Mouse (Mus musculus): ENCODE data around the gene Gpank1. TPM values are rescaled to one million over a fixed set of nuclear protein-coding genes. Genes with fewer than 3 reads are reported as not detected.

Gpank1 gene
- polyA plus RNA-seq, 1 experiment from 2014 or later, result 19.4 TPM

DNA sequence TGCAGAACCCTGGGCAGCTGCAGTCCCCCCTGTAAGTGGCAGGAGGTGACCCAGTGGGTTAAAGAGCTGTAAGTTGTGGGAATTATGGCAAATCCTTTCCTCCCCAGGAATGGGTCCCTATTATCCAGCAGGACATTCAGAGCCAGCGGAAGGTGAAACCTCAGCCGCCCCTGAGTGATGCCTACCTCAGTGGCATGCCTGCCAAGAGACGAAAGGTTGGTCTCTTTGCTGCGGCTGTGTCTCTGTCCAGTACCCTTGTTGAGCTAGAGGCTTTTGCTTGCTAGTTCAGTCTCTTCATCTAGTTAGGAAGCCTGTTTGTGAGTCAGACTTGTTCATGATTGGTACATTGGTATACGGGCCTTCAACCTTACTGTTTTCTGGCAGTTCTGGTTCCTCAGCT, 24.9 kb downstream of the Gpank1 start:
- no peaks in the 10 kb centered on the region for H3K9me3 ChIP-seq (ENCODE audit: control insufficient read depth, low read length)
- ATAC-seq (ENCODE audit: low FRiP score, low TSS enrichment), result no peak
- no peak overlapping the region for H3K27ac ChIP-seq (ENCODE audit: low read depth, low read length)
- H3K4me3 ChIP-seq (ENCODE audit: low read length), result no peak overlapping the region
- no peaks in the 10 kb centered on the region for H3K4me1 ChIP-seq (ENCODE audit: control insufficient read depth, insufficient read depth, low read length)
- H3K4me2 ChIP-seq (replicated peaks; ENCODE audit: low read depth, low read length), result no peak overlapping the region
- H3K27me3 ChIP-seq (ENCODE audit: control insufficient read depth, insufficient read depth, low read length), result no peaks in the 10 kb centered on the region
- peaks cover 98% of the 10 kb centered on the region for H3K36me3 ChIP-seq (ENCODE audit: control insufficient read depth, insufficient read depth, low read length)
- H3K9ac ChIP-seq (ENCODE audit: low read depth, low read length), result no peak overlapping the region
- 87% methylated on average over 5 of the region's 5 CpGs for WGBS

DNA sequence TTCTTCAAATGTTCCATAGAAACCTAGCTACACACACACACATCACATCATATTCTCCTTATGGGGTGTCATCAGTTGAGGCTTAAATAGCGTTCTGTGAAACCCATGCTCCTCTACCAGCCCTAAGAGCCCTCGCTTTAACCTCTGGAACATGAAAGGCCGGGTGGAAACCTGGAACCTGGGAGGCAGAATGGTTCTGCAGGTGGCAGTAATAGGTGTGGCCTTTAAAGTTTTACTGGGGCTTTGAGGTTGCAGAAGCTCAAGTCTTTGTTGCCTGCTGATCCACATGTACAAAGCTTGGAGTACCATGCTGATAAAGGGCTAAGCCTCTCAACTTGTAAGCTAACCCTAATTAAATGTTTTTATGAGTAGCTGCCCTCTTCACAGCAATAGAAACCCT, 26.1 kb downstream of the Gpank1 start:
- Histone ChIP-seq H3K36me3 (ENCODE audit: control insufficient read depth, insufficient read depth, low read length) (peaks cover 98% of the 10 kb centered on the region), H3K4me3 (ENCODE audit: low read length) (no peak overlapping the region), H3K9me3 (ENCODE audit: control insufficient read depth, low read length) (no peaks in the 10 kb centered on the region), H3K4me1 (ENCODE audit: control insufficient read depth, insufficient read depth, low read length) (no peaks in the 10 kb centered on the region), H3K27me3 (ENCODE audit: control insufficient read depth, insufficient read depth, low read length) (no peaks in the 10 kb centered on the region), H3K27ac (ENCODE audit: low read depth, low read length) (no peak overlapping the region), H3K9ac (ENCODE audit: low read depth, low read length) (no peak overlapping the region), H3K4me2 (replicated peaks; ENCODE audit: low read depth, low read length) (no peak overlapping the region)
- 60% methylated on average over 3 of the region's 3 CpGs for WGBS
- no peak for ATAC-seq (ENCODE audit: low FRiP score, low TSS enrichment)

DNA sequence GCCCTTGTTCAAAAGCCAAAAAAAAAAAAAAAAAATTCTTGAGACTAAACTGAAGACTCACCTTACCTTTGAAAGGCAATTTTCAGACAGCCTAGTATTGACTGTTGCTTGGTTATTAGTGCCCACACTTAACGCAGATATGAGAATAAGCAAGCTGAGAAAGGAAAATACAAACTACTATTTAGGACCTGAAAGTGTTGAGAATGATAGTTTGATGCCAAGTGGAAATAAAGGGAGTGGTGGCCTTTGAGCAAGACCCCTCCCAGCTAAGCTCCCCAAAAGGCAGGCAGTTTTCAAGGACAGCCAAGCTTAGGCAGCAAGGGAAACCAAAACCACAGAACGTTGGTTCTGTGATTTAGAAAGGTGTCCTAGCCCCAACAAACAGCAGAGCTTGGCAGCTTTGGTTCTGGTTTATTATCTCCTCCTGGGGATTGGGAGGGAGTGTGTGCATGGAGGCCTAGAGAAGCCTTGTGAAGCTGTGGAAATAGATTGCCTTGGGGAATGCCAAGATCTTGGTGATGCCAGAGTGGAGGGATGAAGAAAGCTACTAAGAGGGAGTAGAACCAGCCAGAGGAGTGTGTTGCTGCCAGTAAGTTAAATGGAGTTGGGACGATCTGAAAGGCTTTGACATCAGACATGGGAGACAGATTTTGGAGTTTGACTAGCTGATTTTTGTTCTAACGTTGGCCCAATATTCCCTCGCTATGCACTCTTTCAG, 26.8 kb downstream of the Gpank1 start:
- no peak overlapping the region for H3K4me3 ChIP-seq (ENCODE audit: low read length)
- 67% methylated on average over 5 of the region's 5 CpGs for WGBS
- no peak overlapping the region for H3K4me2 ChIP-seq (replicated peaks; ENCODE audit: low read depth, low read length)
- H3K27ac ChIP-seq (ENCODE audit: low read depth, low read length), result no peak overlapping the region
- no peak overlapping the region for H3K9ac ChIP-seq (ENCODE audit: low read depth, low read length)
- H3K9me3 ChIP-seq (ENCODE audit: control insufficient read depth, low read length), result no peaks in the 10 kb centered on the region
- H3K36me3 ChIP-seq (ENCODE audit: control insufficient read depth, insufficient read depth, low read length), result peaks cover 98% of the 10 kb centered on the region
- no peaks in the 10 kb centered on the region for H3K27me3 ChIP-seq (ENCODE audit: control insufficient read depth, insufficient read depth, low read length)
- ATAC-seq (ENCODE audit: low FRiP score, low TSS enrichment), result no peak
- H3K4me1 ChIP-seq (ENCODE audit: control insufficient read depth, insufficient read depth, low read length), result no peaks in the 10 kb centered on the region

DNA sequence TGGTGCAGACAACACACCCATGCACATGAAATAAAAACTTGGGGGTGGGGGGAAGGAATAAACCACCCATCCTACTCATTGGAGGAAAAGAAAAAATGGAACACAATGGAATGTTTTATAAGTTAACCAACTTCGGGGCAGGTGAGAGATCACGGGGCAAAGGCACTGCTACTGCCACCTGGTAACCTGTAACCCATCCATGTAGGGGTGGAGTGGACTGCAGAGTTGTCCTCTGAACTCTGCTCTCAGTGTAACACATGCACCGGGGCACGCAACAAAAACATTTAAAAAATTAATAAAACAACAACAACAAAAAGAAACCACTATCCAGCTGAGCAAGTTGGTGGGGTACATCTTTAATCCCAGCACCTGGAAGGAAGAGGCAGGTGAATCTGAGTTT, 30.9 kb downstream of the Gpank1 start:
- no peak for ATAC-seq (ENCODE audit: low FRiP score, low TSS enrichment)

DNA sequence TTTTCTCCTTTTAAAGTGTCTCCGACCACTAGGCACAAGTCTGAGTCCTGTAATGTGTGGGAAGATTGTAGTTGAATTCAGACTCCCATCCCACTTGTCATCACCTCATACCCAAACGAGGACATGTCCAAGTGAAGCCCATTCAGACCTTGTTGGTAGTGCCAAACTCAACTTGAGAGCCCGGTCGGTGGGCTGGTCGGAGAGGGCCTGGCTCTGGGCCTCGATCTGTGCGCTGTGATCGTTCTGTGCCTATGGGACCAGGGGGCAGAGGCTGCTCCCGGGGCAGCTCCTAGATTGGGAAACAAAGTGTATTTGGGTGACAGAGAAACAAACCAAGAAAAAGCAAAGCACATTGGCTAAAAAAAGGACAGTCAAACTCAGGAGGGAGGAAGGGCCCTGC, 31.8 kb downstream of the Gpank1 start:
- no peaks in the 10 kb centered on the region for H3K4me1 ChIP-seq (ENCODE audit: control insufficient read depth, insufficient read depth, low read length)
- no peak for ATAC-seq (ENCODE audit: low FRiP score, low TSS enrichment)
- H3K36me3 ChIP-seq (ENCODE audit: control insufficient read depth, insufficient read depth, low read length), result peaks cover 98% of the 10 kb centered on the region
- H3K9me3 ChIP-seq (ENCODE audit: control insufficient read depth, low read length), result no peaks in the 10 kb centered on the region
- H3K4me2 ChIP-seq (replicated peaks; ENCODE audit: low read depth, low read length), result no peak overlapping the region
- H3K4me3 ChIP-seq (ENCODE audit: low read length), result no peak overlapping the region
- H3K27ac ChIP-seq (ENCODE audit: low read depth, low read length), result no peak overlapping the region
- H3K9ac ChIP-seq (ENCODE audit: low read depth, low read length), result no peak overlapping the region
- H3K27me3 ChIP-seq (ENCODE audit: control insufficient read depth, insufficient read depth, low read length), result no peaks in the 10 kb centered on the region
- WGBS, result 94% methylated on average over 9 of the region's 9 CpGs

More for the DNA sequence above, 30.9 kb downstream of the Gpank1 start:
- no peaks in the 10 kb centered on the region for H3K9me3 ChIP-seq (ENCODE audit: control insufficient read depth, low read length)
- no peak overlapping the region for H3K9ac ChIP-seq (ENCODE audit: low read depth, low read length)
- no peak overlapping the region for H3K4me2 ChIP-seq (replicated peaks; ENCODE audit: low read depth, low read length)
- no peak overlapping the region for H3K27ac ChIP-seq (ENCODE audit: low read depth, low read length)
- WGBS, result 93% methylated on average over 4 of the region's 4 CpGs
- no peak overlapping the region for H3K4me3 ChIP-seq (ENCODE audit: low read length)
- no peaks in the 10 kb centered on the region for H3K4me1 ChIP-seq (ENCODE audit: control insufficient read depth, insufficient read depth, low read length)
- H3K36me3 ChIP-seq (ENCODE audit: control insufficient read depth, insufficient read depth, low read length), result peaks cover 98% of the 10 kb centered on the region
- no peaks in the 10 kb centered on the region for H3K27me3 ChIP-seq (ENCODE audit: control insufficient read depth, insufficient read depth, low read length)

DNA sequence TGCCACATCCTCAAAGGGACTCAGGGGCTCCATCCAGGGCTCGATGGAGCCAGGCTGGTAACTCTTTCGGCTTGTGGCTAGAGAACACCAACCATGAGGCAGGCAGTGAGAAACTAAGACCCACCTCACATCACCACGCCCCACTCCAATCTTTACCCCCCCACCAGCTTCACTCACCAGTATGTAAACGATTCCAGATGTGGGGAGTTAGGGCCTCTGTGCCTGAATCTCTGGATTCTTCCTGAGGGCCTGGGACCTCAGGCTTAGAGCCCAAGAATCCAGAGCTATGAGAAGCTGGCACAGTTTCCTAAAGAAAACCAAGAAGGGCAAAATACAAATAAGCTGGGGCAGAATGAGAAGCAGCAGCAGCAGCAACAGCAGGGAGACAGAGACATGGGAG, 32.7 kb downstream of the Gpank1 start:
- Histone ChIP-seq H3K4me3 (ENCODE audit: low read length) (no peak overlapping the region), H3K27me3 (ENCODE audit: control insufficient read depth, insufficient read depth, low read length) (no peaks in the 10 kb centered on the region), H3K9ac (ENCODE audit: low read depth, low read length) (no peak overlapping the region), H3K4me2 (replicated peaks; ENCODE audit: low read depth, low read length) (no peak overlapping the region), H3K9me3 (ENCODE audit: control insufficient read depth, low read length) (no peaks in the 10 kb centered on the region), H3K27ac (ENCODE audit: low read depth, low read length) (no peak overlapping the region), H3K4me1 (ENCODE audit: control insufficient read depth, insufficient read depth, low read length) (no peaks in the 10 kb centered on the region), H3K36me3 (ENCODE audit: control insufficient read depth, insufficient read depth, low read length) (peaks cover 98% of the 10 kb centered on the region)
- no peak for ATAC-seq (ENCODE audit: low FRiP score, low TSS enrichment)
- 90% methylated on average over 4 of the region's 4 CpGs for WGBS

DNA sequence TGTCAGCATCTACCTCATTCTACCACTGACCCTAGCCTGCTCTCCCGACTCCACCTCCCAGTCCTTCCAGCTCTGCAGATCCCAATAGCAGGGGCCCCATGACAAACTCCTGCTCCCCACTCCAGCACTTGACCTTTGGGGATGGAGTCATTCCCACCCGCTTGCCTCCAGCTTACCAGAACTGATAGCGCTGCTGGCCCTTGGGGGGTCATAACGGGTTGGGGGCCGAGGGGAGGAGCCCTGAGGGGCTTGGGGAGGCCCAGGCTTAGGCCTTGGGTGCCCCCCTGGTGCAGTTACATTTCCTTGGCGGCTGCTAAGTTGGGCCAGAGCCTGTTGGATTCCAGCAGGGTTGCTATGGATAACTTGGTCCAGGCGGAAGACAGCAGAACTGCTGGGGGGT, 33.4 kb downstream of the Gpank1 start:
- H3K9ac ChIP-seq (ENCODE audit: low read depth, low read length), result no peak overlapping the region
- ATAC-seq (ENCODE audit: low FRiP score, low TSS enrichment), result no peak
- WGBS, result 91% methylated on average over 7 of the region's 7 CpGs

DNA sequence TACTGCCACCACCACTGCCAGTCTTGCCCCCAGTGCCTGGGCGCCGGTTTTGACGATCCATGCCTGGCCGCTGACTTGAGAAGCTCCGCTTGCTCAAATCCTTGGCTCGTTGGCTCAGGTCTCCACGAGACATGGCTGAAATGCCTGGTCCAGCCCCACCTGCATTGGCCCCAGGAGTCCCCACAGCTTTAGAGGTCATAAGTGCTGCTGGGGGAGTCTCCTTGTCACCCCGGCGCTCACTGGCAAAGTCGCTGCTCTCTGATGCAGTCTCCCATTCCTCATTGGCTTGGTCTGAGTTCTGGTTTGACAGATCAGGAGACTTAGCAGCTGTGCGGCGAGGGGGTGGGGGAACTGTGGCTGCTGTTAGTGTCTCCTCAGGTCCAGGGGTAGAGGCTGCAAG, 34.2 kb downstream of the Gpank1 start:
- H3K4me3 ChIP-seq (ENCODE audit: low read length), result no peak overlapping the region
- 89% methylated on average over 12 of the region's 12 CpGs for WGBS
- no peak overlapping the region for H3K4me2 ChIP-seq (replicated peaks; ENCODE audit: low read depth, low read length)
- peaks cover 98% of the 10 kb centered on the region for H3K36me3 ChIP-seq (ENCODE audit: control insufficient read depth, insufficient read depth, low read length)
- no peak for ATAC-seq (ENCODE audit: low FRiP score, low TSS enrichment)
- H3K27ac ChIP-seq (ENCODE audit: low read depth, low read length), result no peak overlapping the region
- H3K27me3 ChIP-seq (ENCODE audit: control insufficient read depth, insufficient read depth, low read length), result no peaks in the 10 kb centered on the region
- H3K4me1 ChIP-seq (ENCODE audit: control insufficient read depth, insufficient read depth, low read length), result no peaks in the 10 kb centered on the region
- H3K9ac ChIP-seq (ENCODE audit: low read depth, low read length), result no peak overlapping the region
- no peaks in the 10 kb centered on the region for H3K9me3 ChIP-seq (ENCODE audit: control insufficient read depth, low read length)

More for the DNA sequence above, 33.4 kb downstream of the Gpank1 start:
- no peaks in the 10 kb centered on the region for H3K4me1 ChIP-seq (ENCODE audit: control insufficient read depth, insufficient read depth, low read length)
- no peaks in the 10 kb centered on the region for H3K27me3 ChIP-seq (ENCODE audit: control insufficient read depth, insufficient read depth, low read length)
- peaks cover 98% of the 10 kb centered on the region for H3K36me3 ChIP-seq (ENCODE audit: control insufficient read depth, insufficient read depth, low read length)
- H3K4me2 ChIP-seq (replicated peaks; ENCODE audit: low read depth, low read length), result no peak overlapping the region
- H3K4me3 ChIP-seq (ENCODE audit: low read length), result no peak overlapping the region
- H3K9me3 ChIP-seq (ENCODE audit: control insufficient read depth, low read length), result no peaks in the 10 kb centered on the region
- H3K27ac ChIP-seq (ENCODE audit: low read depth, low read length), result no peak overlapping the region

DNA sequence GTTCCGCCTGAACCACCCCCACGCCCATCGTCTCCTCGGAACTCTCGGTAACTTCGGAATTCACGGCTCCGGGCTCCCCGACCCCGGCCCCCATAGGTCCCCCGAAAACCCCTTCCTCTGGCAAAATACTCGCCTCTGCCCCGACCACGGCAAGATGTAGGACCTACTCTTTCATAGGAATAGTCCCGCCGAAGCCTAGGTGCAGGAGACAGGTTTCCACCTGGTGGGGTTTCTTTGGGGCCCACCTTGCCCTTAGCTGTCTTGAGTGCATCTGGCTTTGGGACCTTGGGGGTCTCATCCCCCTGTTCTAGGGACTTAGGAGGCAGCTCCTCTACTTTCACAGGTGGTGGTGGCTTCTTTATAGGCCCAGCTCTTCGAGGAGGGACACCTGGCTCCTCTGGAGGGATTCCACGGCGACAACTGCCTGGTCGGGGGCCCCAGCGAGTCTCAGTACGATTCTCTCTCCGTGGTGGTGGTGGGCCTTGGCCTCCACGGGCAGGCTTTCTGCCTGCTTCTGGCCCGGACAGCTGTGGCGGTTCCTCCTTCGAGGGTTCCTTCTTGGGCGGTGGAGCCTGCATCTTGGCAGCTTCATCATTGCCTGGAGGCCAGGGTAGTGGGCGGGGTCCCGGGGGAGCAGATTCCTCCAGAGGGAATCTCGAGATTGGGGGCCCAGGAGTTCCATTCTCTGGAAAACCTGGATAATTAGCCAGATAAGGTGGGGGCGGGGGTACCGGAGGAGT, 35.4 kb downstream of the Gpank1 start:
- no peak overlapping the region for H3K27ac ChIP-seq (ENCODE audit: low read depth, low read length)
- ATAC-seq (ENCODE audit: low FRiP score, low TSS enrichment), result no peak
- 0 out of 2 replicates have a peak, but pooled peaks cover 4% of the 10 kb centered on the region for H3K4me1 ChIP-seq (ENCODE audit: control insufficient read depth, insufficient read depth, low read length)
- H3K4me3 ChIP-seq (ENCODE audit: low read length), result no peak overlapping the region
- H3K36me3 ChIP-seq (ENCODE audit: control insufficient read depth, insufficient read depth, low read length), result peaks cover 100% of the 10 kb centered on the region
- 89% methylated on average over 33 of the region's 33 CpGs for WGBS
- no peak overlapping the region for H3K9ac ChIP-seq (ENCODE audit: low read depth, low read length)
- no peak overlapping the region for H3K4me2 ChIP-seq (replicated peaks; ENCODE audit: low read depth, low read length)
- no peaks in the 10 kb centered on the region for H3K9me3 ChIP-seq (ENCODE audit: control insufficient read depth, low read length)
- H3K27me3 ChIP-seq (ENCODE audit: control insufficient read depth, insufficient read depth, low read length), result no peaks in the 10 kb centered on the region

All from kidney, embryonic 14.5 days (tissue).